Mouse (Mus musculus) liver, embryonic 16.5 days (tissue): ENCODE results near the gene Abcg1. TPM values are rescaled to one million over a fixed set of nuclear protein-coding genes. Genes with fewer than 3 reads are reported as not detected.
A peak's percentile ranks its signal among the peaks of the same experiment; 100 is the strongest.

ENCODE experiments used
- ATAC-seq: fragments of 200-750 bp; cut with Nextera tagmentation; 2 replicates; pipeline ENCODE4 v1.8.0; 2017; ENCODE audit warnings: low read depth, mild to moderate bottlenecking, moderate number of reproducible peaks, moderate library complexity
- H3K27ac ChIP-seq: fragments of 300-500 bp; sonication (generic); 2 replicates; pipeline ENCODE4 v1.5.1; 2014; ENCODE audit warnings: mild to moderate bottlenecking, low read length
- H3K27me3 ChIP-seq: fragments of 300-500 bp; sonication (generic); 2 replicates; pipeline ENCODE4 v1.6.1; 2014; ENCODE audit warnings: low read depth, low read length, mixed read lengths; ENCODE audit not compliant: control insufficient read depth, insufficient read depth
- H3K36me3 ChIP-seq: fragments of 300-500 bp; sonication (generic); 2 replicates; pipeline ENCODE4 v1.6.1; 2014; ENCODE audit warnings: mild to moderate bottlenecking; ENCODE audit not compliant: control insufficient read depth, insufficient read depth
- H3K4me1 ChIP-seq: fragments of 300-500 bp; sonication (generic); 2 replicates; pipeline ENCODE4 v1.6.1; 2014; ENCODE audit warnings: low read depth, low read length, mixed read lengths; ENCODE audit not compliant: control insufficient read depth
- H3K4me2 ChIP-seq: fragments of 300-500 bp; sonication (generic); 2 replicates; pipeline ENCODE4 v1.6.1; 2014; ENCODE audit warnings: low read depth, low read length, mixed read lengths
- H3K4me3 ChIP-seq: fragments of 300-500 bp; sonication (generic); 2 replicates; pipeline ENCODE4 v1.5.1; 2014; ENCODE audit warnings: low read depth, mild to moderate bottlenecking, low read length
- H3K9ac ChIP-seq: fragments of 300-500 bp; sonication (generic); 2 replicates; pipeline ENCODE4 v1.6.1; 2014; ENCODE audit warnings: low read depth, low read length
- H3K9me3 ChIP-seq: fragments of 300-500 bp; sonication (generic); replicated peaks from 2 replicates; pipeline ENCODE4 v1.6.1; 2016; ENCODE audit warnings: low read length; ENCODE audit not compliant: control insufficient read depth
- WGBS: fragments of 180-500 bp; shearing (Covaris S2); extraction: QIAGEN DNeasy Blood & Tissue Kit; methylation state at CpG from one replicate; pipeline ENCODE4 v1.1.7; 2014; ENCODE audit not compliant: insufficient replicate concordance; 5-methylcytosine and 5-hydroxymethylcytosine counted together
- polyA plus RNA-seq: library from polyadenylated mRNA; unstranded; fragments of >200 nt; fragmentation: Nextera tagmentation; extraction: Ambion mirVana; gene quantifications from 2 replicates; pipeline ENCODE4 v1.2.1, GENCODE M21; 2015

Gene Abcg1
- polyA plus RNA-seq, 1 experiment from 2014 or later: 10.8 TPM

DNA sequence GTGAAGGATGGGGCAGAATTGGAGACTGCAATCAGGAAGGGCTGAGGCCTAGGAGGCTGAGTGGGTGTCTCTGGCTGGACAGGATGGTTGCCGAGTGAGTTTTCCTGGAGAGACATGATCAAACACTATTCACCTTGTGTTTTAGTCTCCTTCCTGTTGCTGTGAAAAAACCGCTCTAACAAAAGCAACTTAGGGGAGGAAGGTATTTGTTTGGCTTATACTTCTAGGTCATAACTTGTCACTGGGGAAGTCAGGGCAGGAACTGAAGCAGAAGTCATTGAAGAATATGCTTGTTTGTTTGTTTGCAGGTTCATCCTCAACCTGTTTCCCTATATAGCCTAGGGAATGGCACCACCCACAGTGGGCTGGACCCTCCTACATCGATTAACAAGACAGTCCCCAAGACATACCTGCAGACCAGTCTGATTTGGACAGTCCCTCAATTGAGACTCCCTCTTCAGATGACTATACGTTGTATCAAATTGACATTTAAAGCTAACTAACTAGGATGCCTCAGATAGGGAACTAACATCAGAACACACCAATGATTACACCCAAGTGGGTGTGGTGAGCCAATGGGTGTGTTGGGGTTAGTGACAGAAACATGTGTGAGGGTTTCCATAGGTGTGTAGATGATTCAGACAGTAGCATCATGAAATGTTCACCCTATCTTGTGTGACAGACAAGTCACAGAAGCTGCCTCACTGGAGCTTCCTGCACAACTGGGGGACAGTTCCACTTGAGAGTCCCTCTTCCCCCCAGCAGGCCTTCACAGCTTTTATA lies 25.0 kb downstream of the Abcg1 start:
- peak; percentile 60 for ATAC-seq
- peak overlapping the region; percentile 17; the same call in 1 of the 2 replicates for H3K4me2 ChIP-seq
- H3K27me3 ChIP-seq: no peaks in the 10 kb centered on the region
- H3K9ac ChIP-seq: no peak overlapping the region
- peaks cover 25% of the 10 kb centered on the region for H3K4me1 ChIP-seq
- 72% methylated on average over 4 of the region's 4 CpGs for WGBS
- H3K36me3 ChIP-seq: no peaks in the 10 kb centered on the region
- peak overlapping the region; percentile 33; the same call in 1 of the 2 replicates for H3K27ac ChIP-seq
- H3K9me3 ChIP-seq: no peaks in the 10 kb centered on the region
- H3K4me3 ChIP-seq: no peak overlapping the region

DNA sequence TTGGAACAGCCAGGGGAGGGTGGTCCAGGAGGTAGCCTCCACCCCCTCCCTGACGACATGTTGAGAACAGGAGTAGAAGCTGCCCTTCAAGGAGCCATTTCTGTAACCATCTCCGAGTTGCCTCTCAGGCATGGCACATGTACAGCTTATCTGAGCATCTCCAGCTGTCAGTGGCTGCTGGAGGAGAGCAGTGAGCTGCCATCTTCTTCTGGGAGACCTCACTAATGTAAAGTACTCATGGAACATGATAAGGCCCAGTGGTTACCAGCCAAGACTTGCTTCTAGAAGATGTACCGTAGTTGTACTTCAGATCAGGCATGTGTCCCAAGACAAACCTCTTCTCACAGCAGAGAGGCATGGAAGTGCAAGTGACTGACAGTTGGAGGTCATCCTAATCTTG lies 28.0 kb downstream of the Abcg1 start:
- H3K27ac ChIP-seq: peak overlapping the region; percentile 16; the same call in 1 of the 2 replicates
- H3K36me3 ChIP-seq: no peaks in the 10 kb centered on the region
- peaks cover 49% of the 10 kb centered on the region for H3K4me1 ChIP-seq
- ATAC-seq: peak; percentile 62
- H3K9ac ChIP-seq: no peak overlapping the region
- 36% methylated on average over 3 of the region's 3 CpGs for WGBS
- no peaks in the 10 kb centered on the region for H3K9me3 ChIP-seq
- H3K4me2 ChIP-seq: no peak overlapping the region
- no peak overlapping the region for H3K4me3 ChIP-seq
- H3K27me3 ChIP-seq: no peaks in the 10 kb centered on the region

DNA sequence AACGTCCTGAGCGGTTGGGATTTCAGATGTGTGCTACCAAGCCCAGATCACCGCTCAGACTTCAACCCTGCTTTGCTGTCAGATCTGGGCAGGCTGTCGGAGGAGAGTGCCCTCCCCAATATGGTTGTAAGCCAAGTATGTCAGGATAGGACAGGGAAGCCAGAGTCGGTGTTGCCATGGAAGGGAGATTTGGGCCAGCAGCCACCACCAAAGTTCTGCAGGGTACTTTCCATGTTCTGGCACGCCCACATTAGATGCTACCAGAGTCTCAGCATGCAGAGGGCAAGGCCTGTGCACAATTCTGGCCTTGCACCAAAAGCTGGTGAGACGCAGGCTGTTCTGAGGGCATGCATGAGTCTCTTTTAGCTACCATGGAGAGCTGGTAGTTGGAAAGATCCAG lies 28.7 kb downstream of the Abcg1 start:
- no peak for ATAC-seq
- no peak overlapping the region for H3K9ac ChIP-seq
- no peaks in the 10 kb centered on the region for H3K36me3 ChIP-seq
- H3K4me3 ChIP-seq: no peak overlapping the region
- H3K4me2 ChIP-seq: no peak overlapping the region
- no peaks in the 10 kb centered on the region for H3K9me3 ChIP-seq
- no peaks in the 10 kb centered on the region for H3K27me3 ChIP-seq
- no peak overlapping the region for H3K27ac ChIP-seq
- H3K4me1 ChIP-seq: peaks cover 56% of the 10 kb centered on the region
- WGBS: 83% methylated on average over 7 of the region's 7 CpGs

DNA sequence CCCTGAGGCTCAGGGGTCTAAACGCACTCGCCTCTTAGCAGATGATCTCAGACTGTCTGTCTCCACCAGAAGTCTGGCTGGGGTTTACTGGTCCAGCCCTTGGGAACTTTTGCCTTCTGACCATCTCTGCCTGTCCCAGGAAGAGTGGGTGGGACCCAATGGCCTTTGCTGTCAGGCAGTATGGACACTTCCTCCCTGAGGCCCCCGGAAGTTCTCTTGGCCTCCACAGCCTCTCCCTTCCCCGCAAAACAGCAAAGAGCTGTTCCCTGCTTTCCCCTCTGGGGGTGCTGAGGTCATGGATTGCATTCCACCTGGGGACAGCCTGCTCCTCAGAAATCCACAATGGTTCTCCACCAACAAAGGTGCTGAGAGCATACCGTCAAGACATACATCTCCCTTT lies 31.2 kb downstream of the Abcg1 start:
- H3K4me3 ChIP-seq: no peak overlapping the region
- peaks cover 53% of the 10 kb centered on the region for H3K4me1 ChIP-seq
- no peak overlapping the region for H3K4me2 ChIP-seq
- ATAC-seq: no peak
- H3K36me3 ChIP-seq: peaks cover 5% of the 10 kb centered on the region
- no peak overlapping the region for H3K9ac ChIP-seq
- no peaks in the 10 kb centered on the region for H3K9me3 ChIP-seq
- WGBS: 42% methylated on average over 5 of the region's 5 CpGs
- H3K27me3 ChIP-seq: no peaks in the 10 kb centered on the region
- peak overlapping the region; percentile 42 for H3K27ac ChIP-seq

DNA sequence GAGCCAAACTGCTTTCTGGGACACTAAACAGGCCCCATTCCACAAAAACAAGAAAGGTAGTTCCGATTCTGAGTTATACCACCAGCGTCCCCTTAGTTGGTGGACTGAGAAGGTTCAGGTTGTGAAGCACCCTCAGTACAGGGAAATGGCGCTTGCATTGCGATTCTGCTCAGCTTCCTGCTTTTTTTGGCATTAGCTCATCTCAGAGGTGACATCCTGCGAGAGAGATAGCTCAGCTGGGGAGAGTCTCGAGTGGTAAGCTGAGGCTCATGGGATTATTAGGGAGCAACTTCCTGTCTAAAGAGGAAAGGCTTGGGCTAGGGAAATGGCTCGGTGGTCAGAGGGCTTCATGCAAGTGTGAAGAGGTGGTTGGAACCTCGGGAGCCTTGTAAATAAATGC lies 32.4 kb downstream of the Abcg1 start:
- Histone ChIP-seq H3K27ac (peak overlapping the region; percentile 88), H3K4me1 (peaks cover 53% of the 10 kb centered on the region), H3K9ac (no peak overlapping the region; the same call in 1 of the 2 replicates), H3K4me3 (no peak overlapping the region), H3K27me3 (no peaks in the 10 kb centered on the region), H3K9me3 (no peaks in the 10 kb centered on the region), H3K4me2 (no peak overlapping the region), H3K36me3 (peaks cover 5% of the 10 kb centered on the region)
- ATAC-seq: no peak
- 46% methylated on average over 8 of the region's 8 CpGs for WGBS

DNA sequence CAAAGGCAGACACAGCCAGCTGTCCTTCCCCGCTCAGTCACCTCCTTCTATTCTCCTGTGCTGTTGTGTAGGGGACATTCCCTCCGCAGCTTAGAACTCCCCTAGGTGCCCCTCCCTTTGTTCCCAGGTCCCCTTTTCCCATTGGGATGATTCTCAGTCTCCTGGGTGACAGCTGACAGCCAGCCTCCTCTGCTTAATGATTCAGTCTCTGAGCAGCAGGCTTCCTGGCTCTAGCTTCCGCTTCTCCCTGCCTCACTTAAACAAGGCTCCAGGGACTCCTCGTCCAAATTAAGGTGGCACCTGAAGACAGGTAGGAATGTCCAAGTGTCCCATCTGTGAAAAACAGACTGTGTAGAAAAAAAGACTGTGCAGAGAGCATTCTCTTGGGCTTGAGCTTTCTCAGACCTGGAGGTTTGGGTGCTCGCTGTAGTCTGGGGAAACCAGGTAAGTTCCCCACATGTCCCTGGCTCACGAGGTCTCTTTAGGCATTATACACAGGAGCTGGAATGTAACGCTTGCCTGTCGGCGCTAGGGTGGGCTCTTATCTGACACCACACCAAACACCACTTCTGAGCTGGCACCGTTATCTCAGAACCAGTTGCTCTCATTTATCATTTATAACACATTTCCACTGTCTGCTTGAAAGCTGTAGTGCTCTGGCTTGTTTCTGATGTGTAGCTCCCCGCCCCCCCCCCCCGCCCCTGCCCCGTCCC lies 33.7 kb downstream of the Abcg1 start:
- H3K9me3 ChIP-seq: no peaks in the 10 kb centered on the region
- peaks cover 42% of the 10 kb centered on the region for H3K4me1 ChIP-seq
- peak overlapping the region; percentile 58 for H3K4me2 ChIP-seq
- peaks cover 5% of the 10 kb centered on the region for H3K36me3 ChIP-seq
- ATAC-seq: peak; percentile 93
- no peaks in the 10 kb centered on the region for H3K27me3 ChIP-seq
- H3K27ac ChIP-seq: peak overlapping the region; percentile 88
- H3K4me3 ChIP-seq: peak overlapping the region; percentile 3; the same call in 1 of the 2 replicates
- H3K9ac ChIP-seq: peak overlapping the region; percentile 64
- WGBS: 23% methylated on average over 13 of the region's 13 CpGs

DNA sequence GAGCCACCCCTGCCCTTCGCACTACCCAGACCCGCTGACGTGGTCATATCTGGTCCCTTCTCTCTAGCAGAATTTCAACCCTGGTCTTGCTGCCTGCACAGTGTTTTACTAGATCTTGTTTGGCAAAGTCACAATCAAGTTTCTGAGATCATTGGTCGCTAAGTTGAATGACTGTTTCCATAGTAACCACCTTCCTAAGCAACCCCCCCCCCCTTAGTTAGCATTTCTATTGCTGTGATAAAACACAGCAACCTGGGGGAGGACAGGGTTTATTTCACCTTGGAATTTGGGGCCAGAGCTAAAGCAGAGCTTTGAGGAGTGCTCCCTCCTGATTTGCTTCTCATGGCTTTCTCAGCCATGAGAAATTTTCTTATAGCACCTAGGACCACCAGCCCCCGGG lies 37.3 kb downstream of the Abcg1 start:
- peaks cover 37% of the 10 kb centered on the region for H3K4me1 ChIP-seq
- no peaks in the 10 kb centered on the region for H3K9me3 ChIP-seq
- H3K27ac ChIP-seq: no peak overlapping the region
- ATAC-seq: no peak
- no peaks in the 10 kb centered on the region for H3K27me3 ChIP-seq
- H3K4me2 ChIP-seq: no peak overlapping the region
- no peak overlapping the region for H3K9ac ChIP-seq
- peaks cover 5% of the 10 kb centered on the region for H3K36me3 ChIP-seq
- H3K4me3 ChIP-seq: no peak overlapping the region
- 74% methylated on average over 5 of the region's 5 CpGs for WGBS

DNA sequence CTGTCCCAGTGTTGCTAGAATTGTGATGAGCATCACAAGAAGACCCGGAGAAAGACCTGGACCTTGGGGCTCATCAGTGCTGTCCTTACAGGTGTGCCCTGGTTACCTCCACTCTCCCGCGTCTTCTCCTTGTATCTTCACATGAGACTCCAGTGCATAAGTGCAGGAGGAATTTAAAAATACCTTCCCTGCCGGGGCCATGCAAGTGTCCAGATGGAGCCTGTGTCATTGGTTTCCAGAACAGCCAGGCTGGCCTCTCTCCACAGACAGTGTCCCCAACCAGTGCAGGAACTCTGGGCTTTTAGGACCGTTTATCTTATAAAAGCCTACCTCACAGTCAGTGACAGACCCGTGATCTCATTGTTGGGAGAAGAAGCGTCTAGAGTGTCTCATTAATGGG lies 38.1 kb downstream of the Abcg1 start:
- Histone ChIP-seq H3K4me1 (peaks cover 29% of the 10 kb centered on the region), H3K36me3 (peaks cover 5% of the 10 kb centered on the region), H3K27ac (no peak overlapping the region), H3K4me2 (no peak overlapping the region), H3K27me3 (no peaks in the 10 kb centered on the region), H3K9me3 (no peaks in the 10 kb centered on the region), H3K9ac (no peak overlapping the region), H3K4me3 (no peak overlapping the region)
- no peak for ATAC-seq
- 77% methylated on average over 7 of the region's 7 CpGs for WGBS

DNA sequence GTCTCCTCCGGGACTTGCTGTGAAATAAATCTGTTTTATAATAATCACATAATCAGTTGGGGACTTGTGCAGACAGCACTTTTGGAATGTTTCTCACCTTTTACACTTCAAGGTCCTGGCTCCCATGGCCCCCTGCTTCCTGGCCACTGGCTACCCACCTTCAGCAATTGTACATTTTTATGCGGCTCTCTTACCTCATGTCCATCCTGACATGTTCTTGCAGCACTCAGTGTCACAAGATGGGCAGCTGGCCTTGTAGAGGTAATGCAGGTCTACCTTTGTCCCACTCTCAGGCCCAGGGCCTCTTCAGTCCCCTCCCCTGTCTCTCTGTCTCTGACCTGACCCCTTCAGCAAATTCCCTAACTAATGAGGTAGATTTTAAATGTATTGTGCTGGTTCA lies 39.4 kb downstream of the Abcg1 start:
- H3K4me3 ChIP-seq: no peak overlapping the region

More for the DNA sequence above, 39.4 kb downstream of the Abcg1 start:
- no peak overlapping the region for H3K4me2 ChIP-seq
- peaks cover 19% of the 10 kb centered on the region for H3K4me1 ChIP-seq
- H3K36me3 ChIP-seq: peaks cover 5% of the 10 kb centered on the region
- H3K27ac ChIP-seq: no peak overlapping the region
- 83% methylated on average over 2 of the region's 2 CpGs for WGBS
- H3K9me3 ChIP-seq: no peaks in the 10 kb centered on the region
- H3K27me3 ChIP-seq: no peaks in the 10 kb centered on the region
- no peak for ATAC-seq
- no peak overlapping the region for H3K9ac ChIP-seq
